ENCODE assay signal across 8 mouse cellular contexts in genomic region chr1:171294298-171295062, GRCm38 (mm10). TPM values are rescaled to one million over a fixed set of nuclear protein-coding genes. Genes with fewer than 3 reads are reported as not detected.
DNase-seq lines count a peak whose midpoint lies in the region; ATAC-seq and TF ChIP-seq lines count a peak whose summit lies in the region.

TSS of gene Ufc1 (minus strand) at chr1:171295024.

- peaks cover 6% of the 10 kb centered on the region; the same call in 1 of the 2 replicates for H3K36me3 ChIP-seq in macrophage (ENCODE audit: inconsistent target)

- WGBS in macrophage (ENCODE audit: missing documents): under 1% methylated on average over 42 of the region's 42 CpGs

- H3K4me1 ChIP-seq in cortical plate, adult 2 months (ENCODE audit: control insufficient read depth, insufficient read depth, low read length): no peaks in the 10 kb centered on the region

- H3K4me3 ChIP-seq in cortical plate, adult 2 months (ENCODE audit: insufficient read depth, low read length): peak within 1 kb of the TSS; percentile 79
- peak within 1 kb of the TSS; percentile 84 for H3K4me3 ChIP-seq in left cerebral cortex, adult 2 months
- H3K4me3 ChIP-seq in macrophage (ENCODE audit: inconsistent target): peak within 1 kb of the TSS; percentile 98

- DNase-seq in gastrocnemius, postnatal 10 days: peak; percentile 72
- DNase-seq in hindlimb bud, embryonic 11.5 days (ENCODE audit: extremely low spot score, low read depth, low spot score): peak; percentile 60
- DNase-seq in left cerebral cortex, adult 2 months (ENCODE audit: extremely low spot score in 1 of 2, low spot score in 2 of 2): peak; percentile 78 to 81
- DNase-seq in retina, postnatal 7 days (ENCODE audit: low read depth, low spot score): peak; percentile 78
- DNase-seq in urinary bladder, adult 2 months (ENCODE audit: low spot score): peak; percentile 78

- TF ChIP-seq POLR2A in cortical plate, adult 2 months (IDR thresholded peaks at IDR 0.05; ENCODE audit: extremely low read depth, insufficient read depth, low read length): peak; percentile 56; the same call in 1 of the 2 replicates

- no peak for TF ChIP-seq CTCF in cortical plate, adult 2 months (IDR thresholded peaks at IDR 0.05; ENCODE audit: extremely low read depth, insufficient read depth, low read length)
- peak; percentile 42 for TF ChIP-seq CTCF in left cerebral cortex, adult 2 months (IDR thresholded peaks at IDR 0.05)

- peak within 1 kb of the TSS; percentile 94 for H3K27ac ChIP-seq in cortical plate, adult 2 months (ENCODE audit: insufficient read depth, low read length)
- peak within 1 kb of the TSS; percentile 100 for H3K27ac ChIP-seq in left cerebral cortex, adult 2 months
- peak within 1 kb of the TSS; percentile 96 for H3K27ac ChIP-seq in macrophage

- intact Hi-C loops in left cerebral cortex, adult 2 months (cut with DNase I): loop anchor here (2.0 to 5.0 kb wide), 2 partner anchors 34 to 118 kb away; partner anchors contain the start of genes Dedd and Usf1

- peak; percentile 87 for ATAC-seq in activated CD4-positive, CD25-positive, alpha-beta regulatory T cell, adult 4 months

- H3K79me2 ChIP-seq in macrophage (ENCODE audit: inconsistent target): peaks cover 40% of the 10 kb centered on the region

RNA-seq across cellular contexts. Expression of gene Ufc1, which starts in this region (rescaled TPM):
- polyA plus RNA-seq in activated CD4-positive, CD25-positive, alpha-beta regulatory T cell, adult 4 months (2017; shearing (Covaris generic)): 100 to 1,000 TPM; 100 to 110 TPM
- polyA plus RNA-seq in cortical plate, adult 2 months (2012; rRNA removed): 93.9 and 98.8 TPM in 2 replicates
- total RNA-seq in gastrocnemius, postnatal 10 days (2021): 10 to 100 TPM; 81.8 to 87.9 TPM
- total RNA-seq in left cerebral cortex, adult 2 months (2021): 100 to 1,000 TPM; 101 to 108 TPM
- 10 to 100 TPM in 20 of 26 experiments, 1 to 10 TPM in 6; 7.5 to 39.2 (median 18.0) TPM for total RNA-seq in macrophage (2018; cell fraction: chromatin; rRNA removed)
- 100 to 1,000 TPM in 23 of 26 experiments, 10 to 100 TPM in 3; 95.8 to 148 (median 116) TPM for total RNA-seq in macrophage (2018; cell fraction: cytosol; rRNA removed)
- total RNA-seq in macrophage (2018; cell fraction: nucleus; rRNA removed): 10 to 100 TPM; 16.2 to 52.3 (median 29.4) TPM
- polyA plus RNA-seq in macrophage (2018): 67.0 to 116 TPM (median 112 TPM) in 3 replicates
- polyA plus RNA-seq in urinary bladder, adult 2 months (2012; rRNA removed): 78.1 and 81.2 TPM in 2 replicates

Comparison
In these comparisons a context has a peak if more than half of its experiments do, and no peak if none do; other contexts are left out.
1. Peak in every context shown above with its lines: DNase-seq, ATAC-seq, H3K4me3 ChIP-seq and H3K27ac ChIP-seq.